Mouse (Mus musculus) ES-E14 (cell line): ENCODE data around the gene Atp6ap1l.

Experiments
- HCFC1 ChIP-seq: IDR thresholded peaks from 2 replicates; pipeline ENCODE4 v1.6.1; 2012; ENCODE audit warnings: low read length, inconsistent platforms, borderline replicate concordance; ENCODE audit not compliant: insufficient read depth
- MAFK ChIP-seq: IDR thresholded peaks from 2 replicates; pipeline ENCODE4 v1.6.1; 2014; ENCODE audit warnings: mild to moderate bottlenecking, low read depth, low read length, inconsistent platforms; ENCODE audit not compliant: insufficient read depth
- ZC3H11A ChIP-seq: IDR thresholded peaks from 2 replicates; pipeline ENCODE4 v1.6.1; 2012; ENCODE audit warnings: low read depth, mild to moderate bottlenecking, inconsistent platforms, low read length, borderline replicate concordance
- ZNF384 ChIP-seq: IDR thresholded peaks from 2 replicates; pipeline ENCODE4 v1.6.1; 2012; ENCODE audit warnings: low read depth, low read length, inconsistent platforms

- TF ChIP-seq ZC3H11A, result no peak
- TF ChIP-seq ZNF384, result no peak
- no peak for TF ChIP-seq MAFK
- TF ChIP-seq HCFC1, result no peak
Measured at GRCm38 (mm10) chr13:90935852-90936251, 30.7 kb upstream of the Atp6ap1l start.
